Mouse (Mus musculus) cerebellum, postnatal 25 days (tissue): ENCODE measurements around the gene Unk.

Experiments
- DNase-seq, 2 experiments: peaks; one replicate each; pipeline ENCODE4 v3.0.0; 2021; ENCODE audit warnings: mixed read lengths in 2 of 2

Unk gene

GRCm38 (mm10) chr11:116030088-116030897, at the start of gene Unk:
Unk (plus strand) TSS chr11:116030322.
- DNase-seq, result peak; percentile 98 to 99

DNA sequence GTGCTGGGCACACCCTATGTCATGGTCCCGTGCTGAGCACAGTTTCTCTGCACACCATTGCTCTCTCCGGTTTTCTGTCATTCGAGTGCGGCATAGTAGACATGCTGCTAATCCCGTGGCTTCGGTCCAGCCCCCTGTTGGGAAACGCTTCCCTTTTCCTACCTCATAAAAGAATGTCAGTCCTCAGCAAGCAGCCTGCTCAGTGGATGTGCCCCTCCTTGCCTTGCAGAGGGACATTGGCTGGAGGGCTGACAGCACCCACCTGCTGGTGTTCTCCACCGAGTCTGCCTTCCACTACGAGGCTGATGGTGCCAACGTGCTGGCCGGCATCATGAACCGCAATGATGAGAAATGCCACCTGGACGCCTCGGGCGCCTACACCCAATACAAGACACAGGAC, 47.6 kb upstream of the Unk start:
- DNase-seq, result peak; percentile 68 to 80

DNA sequence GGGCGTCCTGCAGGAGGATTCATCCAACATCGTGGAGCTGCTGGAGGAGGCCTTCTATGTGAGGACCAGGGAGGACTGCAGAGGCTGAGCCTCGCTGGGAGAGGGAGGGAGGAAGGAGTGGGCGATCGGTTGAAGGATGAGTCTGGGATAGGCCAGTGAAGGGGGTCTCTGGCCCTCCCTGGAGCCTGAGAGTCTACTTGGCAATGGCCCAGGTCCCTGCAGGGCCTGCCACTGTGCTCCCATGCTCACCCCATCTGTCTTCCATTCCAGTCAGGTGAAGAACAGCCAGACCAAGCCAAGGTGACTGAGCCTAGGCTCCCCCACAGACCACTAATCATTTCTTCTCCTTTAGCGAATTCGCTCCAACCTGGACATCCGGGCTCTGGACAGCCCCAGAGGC, 46.8 kb upstream of the Unk start:
- DNase-seq, result peak; percentile 54 to 58

DNA sequence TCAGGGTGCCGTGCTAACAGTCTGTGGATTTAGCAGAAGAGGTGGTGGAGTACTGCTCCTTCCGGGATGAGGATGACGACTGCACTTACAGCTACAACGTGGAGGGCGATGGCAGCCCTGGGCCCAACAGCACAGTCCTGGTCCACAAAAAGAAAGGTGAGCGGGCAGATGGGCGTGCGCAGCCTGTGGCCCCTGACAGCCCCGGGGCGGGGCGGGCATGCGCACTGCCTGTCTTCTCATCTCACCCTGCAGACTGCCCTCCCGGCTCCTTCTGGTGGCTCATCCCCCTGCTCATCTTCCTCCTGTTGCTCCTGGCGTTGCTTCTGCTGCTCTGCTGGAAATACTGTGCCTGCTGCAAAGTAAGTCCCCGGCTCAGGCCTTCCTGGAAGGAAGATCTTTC, 40.4 kb upstream of the Unk start:
- no peak for DNase-seq

DNA sequence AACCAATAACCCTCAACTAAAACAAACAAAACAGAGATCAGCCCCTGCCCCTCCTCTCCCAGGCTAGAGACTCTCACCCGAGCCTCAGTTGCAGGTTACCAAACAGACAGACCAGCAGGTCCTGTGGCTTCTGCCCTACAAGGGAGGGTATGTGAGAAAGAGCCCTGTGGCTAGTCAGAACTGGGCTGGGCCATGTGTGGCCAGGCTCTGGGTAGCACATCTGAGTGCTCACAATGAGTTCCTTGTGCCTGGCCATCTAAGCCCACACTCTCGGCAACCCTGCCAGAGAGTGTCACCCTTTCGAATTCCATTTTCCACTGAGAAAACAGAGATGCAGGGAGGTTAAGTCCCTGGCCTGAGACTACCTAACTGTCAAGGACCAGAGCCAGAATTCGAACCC, 38.0 kb upstream of the Unk start:
- DNase-seq, result no peak

GRCm38 (mm10) chr11:115995256-115995655, 34.9 kb upstream of the Unk start:
- DNase-seq, result no peak

- no peak for DNase-seq
Measured at GRCm38 (mm10) chr11:115997047-115997446, 33.1 kb upstream of the Unk start.

- peak; percentile 39 to 51 for DNase-seq
Measured at GRCm38 (mm10) chr11:115997662-115998061, 32.5 kb upstream of the Unk start.

DNA sequence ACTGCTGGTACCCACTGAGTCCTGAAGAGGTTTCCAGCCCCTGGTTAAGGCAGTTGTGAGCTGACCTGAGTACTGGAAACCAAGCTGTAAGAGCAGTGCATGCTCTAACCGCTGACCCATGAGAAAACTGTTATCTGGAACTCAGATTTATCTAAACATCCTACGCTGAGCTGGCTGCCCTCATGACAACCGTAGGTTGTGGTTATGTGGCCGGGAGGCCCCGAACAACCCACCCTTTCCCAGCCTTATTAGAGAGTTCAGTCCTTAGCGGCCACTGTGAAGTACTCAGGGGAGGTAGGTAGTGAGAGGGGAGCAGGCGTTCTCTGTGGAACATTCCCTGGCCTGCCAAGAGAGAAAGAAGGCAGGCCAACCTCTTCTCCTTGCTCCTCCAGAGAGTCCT, 31.1 kb upstream of the Unk start:
- no peak for DNase-seq

DNA sequence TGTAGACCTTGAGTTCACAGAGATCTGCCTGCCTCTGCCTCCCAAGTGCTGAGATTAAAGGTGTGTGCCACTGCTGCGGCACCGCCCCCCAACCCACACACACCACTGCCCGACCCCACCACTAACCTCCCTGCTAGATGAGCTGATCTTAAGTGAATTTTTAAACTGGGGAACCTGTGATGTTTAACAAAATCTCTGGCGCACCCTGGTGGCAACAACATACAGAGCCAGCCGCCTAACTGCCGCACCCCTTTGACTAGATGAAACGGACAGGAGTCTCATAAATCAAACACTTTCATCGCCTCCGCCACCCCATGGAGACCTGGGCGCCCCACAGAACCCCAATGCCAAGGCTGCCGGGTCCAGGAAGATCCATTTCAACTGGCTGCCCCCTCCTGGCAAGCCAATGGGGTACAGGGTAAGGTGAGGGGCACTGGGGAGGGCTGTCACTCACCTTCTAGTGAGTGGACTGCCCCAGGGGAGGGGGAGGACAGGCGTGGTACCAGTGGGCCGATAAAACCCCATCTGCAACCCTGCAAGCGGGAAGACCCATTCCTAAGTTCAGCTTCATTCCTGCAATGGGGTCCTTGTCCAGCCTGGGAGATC, 30.5 kb upstream of the Unk start:
- DNase-seq, result peak; percentile 82 to 90

DNA sequence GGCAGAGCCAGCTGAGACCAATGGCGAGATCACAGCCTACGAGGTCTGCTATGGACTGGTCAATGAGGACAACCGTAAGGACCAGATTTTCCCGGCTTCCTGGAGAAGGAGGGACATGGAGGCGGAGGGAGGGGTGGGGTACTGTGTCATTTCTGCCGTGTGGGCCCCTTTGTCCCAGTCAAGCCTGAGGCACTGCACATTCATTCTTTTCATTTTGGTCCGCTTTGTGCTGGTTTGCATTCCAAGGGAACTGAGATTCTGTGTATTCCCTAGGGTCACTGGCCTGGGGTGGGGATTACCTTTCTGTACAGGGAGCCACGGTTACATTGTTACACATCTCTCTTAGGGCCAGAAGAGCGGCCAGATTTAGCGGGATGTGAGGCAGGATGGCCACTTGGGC, 29.5 kb upstream of the Unk start:
- DNase-seq, result no peak

- DNase-seq, result no peak
Measured at GRCm38 (mm10) chr11:116001725-116002124, 28.4 kb upstream of the Unk start.

DNA sequence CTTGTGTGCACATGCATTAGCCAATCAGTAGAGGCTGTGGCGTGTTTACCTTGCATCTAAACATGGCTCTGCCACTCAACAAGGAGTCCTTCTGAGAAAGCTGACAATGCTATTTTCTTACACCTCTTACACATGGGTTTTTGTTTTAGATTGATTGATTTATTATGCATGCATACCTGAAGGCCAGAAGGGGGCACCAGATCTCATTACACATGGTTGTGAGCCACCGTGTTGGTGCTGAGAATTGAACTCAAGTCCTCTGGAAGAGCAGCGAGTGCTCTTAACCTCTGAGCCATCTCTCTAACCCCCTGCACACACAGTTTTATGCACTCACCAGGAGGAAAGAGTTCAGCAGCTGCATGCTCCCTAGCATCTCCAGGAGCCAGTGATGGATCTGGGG, 27.2 kb upstream of the Unk start:
- no peak for DNase-seq

- no peak for DNase-seq
Measured at GRCm38 (mm10) chr11:116004186-116004823, 25.8 kb upstream of the Unk start.

GRCm38 (mm10) chr11:116004840-116005700, 25.1 kb upstream of the Unk start:
- peak; percentile 57 to 77 for DNase-seq

GRCm38 (mm10) chr11:116005701-116006419, 24.3 kb upstream of the Unk start:
- DNase-seq, result no peak

DNA sequence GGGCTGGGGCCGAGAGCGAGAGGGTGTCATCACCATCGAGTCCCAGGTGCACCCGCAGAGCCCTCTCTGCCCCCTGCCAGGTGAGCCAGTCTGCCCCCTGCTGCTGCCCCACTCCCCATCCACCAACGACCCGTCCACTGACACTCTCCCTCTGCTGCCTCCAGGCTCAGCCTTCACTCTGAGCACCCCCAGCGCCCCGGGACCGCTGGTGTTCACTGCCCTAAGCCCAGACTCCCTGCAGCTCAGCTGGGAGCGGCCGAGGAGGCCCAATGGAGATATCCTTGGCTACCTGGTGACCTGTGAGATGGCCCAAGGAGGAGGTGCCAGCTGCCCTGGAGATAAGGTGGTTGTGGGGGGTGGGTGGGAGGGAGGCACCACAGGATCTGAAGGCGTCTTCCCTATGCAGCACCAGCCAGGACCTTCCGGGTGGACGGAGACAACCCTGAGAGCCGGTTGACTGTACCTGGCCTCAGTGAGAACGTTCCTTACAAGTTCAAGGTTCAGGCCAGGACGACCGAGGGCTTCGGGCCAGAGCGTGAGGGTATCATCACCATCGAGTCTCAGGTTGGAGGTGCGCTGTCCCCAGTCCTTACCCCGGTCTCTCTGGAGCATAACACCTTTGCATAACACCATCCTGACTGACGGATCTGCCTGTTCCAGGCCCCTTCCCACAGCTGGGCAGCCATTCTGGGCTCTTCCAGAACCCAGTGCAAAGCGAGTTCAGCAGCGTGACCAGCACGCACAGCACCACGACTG, 22.8 kb upstream of the Unk start:
- DNase-seq, result peak in 1 of 2 experiments; percentile 49

DNA sequence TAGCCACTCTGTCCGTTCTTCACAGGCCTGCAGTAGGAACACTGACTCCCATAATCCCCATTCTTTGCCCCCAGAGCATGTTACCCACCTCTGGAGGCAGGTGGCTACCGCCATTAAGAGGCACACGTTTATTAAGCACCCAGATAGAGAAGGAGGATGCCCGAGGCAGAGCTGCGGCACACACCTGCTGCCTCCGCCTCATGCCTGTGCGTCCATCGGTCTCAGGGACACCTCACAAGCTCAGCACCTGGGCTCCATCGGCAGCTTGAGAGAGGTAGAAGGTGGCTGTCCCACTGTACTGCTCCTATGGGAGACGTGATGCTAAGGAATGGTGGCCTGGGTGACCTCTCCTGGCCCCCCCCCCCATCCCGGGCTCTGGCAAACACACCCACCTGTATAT, 21.7 kb upstream of the Unk start:
- DNase-seq, result no peak

DNA sequence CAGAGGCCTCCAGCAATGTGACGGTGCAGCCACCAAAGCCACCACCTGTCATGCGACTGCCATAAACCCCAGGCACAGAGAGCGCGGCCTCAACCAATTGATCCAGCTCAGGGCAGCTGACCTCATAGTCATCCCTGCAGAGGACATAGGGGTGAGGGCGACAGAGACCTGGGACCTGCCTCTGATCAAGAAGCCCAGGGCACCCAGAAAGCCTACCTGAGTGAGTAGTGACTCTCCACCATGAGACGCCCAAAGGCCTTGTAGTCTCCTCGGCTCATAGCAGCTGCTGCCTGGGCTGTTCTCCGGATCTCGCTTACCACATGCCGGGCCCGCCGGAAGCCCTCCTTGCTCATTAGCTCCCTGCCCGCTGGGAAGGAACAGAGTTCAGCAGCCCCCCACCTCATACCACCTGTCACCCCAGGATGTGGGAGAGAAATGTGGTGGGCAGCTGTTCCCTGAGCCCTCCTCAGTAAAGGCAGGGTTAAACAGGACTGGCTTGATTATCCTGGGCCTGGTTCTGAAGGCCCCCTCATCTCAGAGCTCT, 21.2 kb upstream of the Unk start:
- peak; percentile 46 to 57 for DNase-seq

DNA sequence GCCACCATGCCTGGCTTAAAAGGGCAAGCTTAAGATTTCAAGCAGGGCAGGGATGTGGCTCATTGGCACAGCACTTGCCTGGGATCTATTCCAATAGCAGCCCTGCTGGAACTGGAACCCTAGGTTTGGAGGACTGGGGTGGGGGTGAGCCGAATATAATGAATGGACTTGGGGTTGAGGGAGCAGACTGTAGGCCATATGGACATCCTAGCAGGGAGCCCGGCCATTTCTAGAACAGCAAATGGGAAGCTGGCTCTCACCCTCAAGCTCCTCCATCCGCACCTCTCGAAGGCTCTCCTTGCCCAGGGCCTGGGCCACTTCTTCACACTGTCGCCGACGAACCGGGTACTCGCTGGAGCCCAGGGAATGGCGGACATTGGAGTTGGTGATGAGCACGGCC, 20.5 kb upstream of the Unk start:
- peak; percentile 94 to 95 for DNase-seq

DNA sequence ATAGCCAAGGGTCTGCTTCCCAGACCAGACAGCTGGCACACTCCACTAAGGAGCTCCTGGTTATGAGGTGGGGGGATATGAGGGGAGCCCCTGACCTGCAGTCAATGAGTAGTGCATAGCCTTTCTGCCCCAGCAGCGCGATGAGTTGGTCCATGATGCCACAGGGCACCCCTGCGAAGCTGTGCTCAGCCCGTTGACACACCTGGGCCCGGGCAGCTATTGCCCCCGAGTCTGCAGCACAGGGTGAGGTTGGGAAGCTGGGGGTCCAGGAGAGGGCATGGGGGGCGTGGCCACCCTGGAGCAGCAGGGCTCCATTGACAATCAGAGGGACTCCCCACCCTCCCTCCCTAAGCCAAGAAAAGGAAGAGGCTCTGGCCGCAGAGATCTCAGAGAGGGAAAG, 20.0 kb upstream of the Unk start:
- peak; percentile 57 to 65 for DNase-seq
